Mouse (Mus musculus) kidney, adult 2 months (tissue): ENCODE results near the gene Hspa14. TPM values are rescaled to one million over a fixed set of nuclear protein-coding genes. Genes with fewer than 3 reads are reported as not detected.

ENCODE experiments used
- DNase-seq: peaks from one replicate; pipeline ENCODE4 v3.0.0; 2021
- H3K27ac ChIP-seq: fragments of 200-500 bp; 2 replicates; pipeline ENCODE4 v1.5.1; 2012; ENCODE audit warnings: low read depth, low read length, control low read depth, inconsistent platforms; ENCODE audit not compliant: insufficient read depth
- H3K27me3 ChIP-seq: fragments of 200-500 bp; replicated peaks from 2 replicates; pipeline ENCODE4 v1.6.1; 2012; ENCODE audit warnings: mild to moderate bottlenecking, moderate library complexity, low read length, inconsistent platforms; ENCODE audit not compliant: control insufficient read depth, insufficient read depth
- H3K36me3 ChIP-seq: fragments of 200-500 bp; 2 replicates; pipeline ENCODE4 v1.6.1; 2012; ENCODE audit warnings: mild to moderate bottlenecking, moderate library complexity, low read length, inconsistent platforms; ENCODE audit not compliant: control insufficient read depth, insufficient read depth
- H3K4me1 ChIP-seq: fragments of 200-500 bp; 2 replicates; pipeline ENCODE4 v1.6.1; 2011; ENCODE audit warnings: low read length; ENCODE audit not compliant: control insufficient read depth, insufficient read depth
- H3K4me3 ChIP-seq: fragments of 200-500 bp; 2 replicates; pipeline ENCODE4 v1.5.1; 2011; ENCODE audit warnings: mild to moderate bottlenecking, low read depth, low read length, control low read depth; ENCODE audit not compliant: insufficient read depth
- CTCF ChIP-seq: fragments of 200-500 bp; conservative IDR thresholded peaks from 2 replicates; pipeline ENCODE4 v1.5.1; 2011; ENCODE audit warnings: low read depth, mild to moderate bottlenecking, control low read depth, low read length, moderate library complexity, mixed read lengths; ENCODE audit not compliant: insufficient read depth, insufficient read length
- POLR2A ChIP-seq: fragments of 200-500 bp; IDR thresholded peaks from one replicate; pipeline ENCODE4 v1.6.1; 2011; ENCODE audit warnings: low read depth, low read length, control low read depth
- WGBS: fragments of 180-500 bp; shearing (Covaris S2); methylation state at CpG from one replicate; pipeline ENCODE4 v1.1.7; 2018; 5-methylcytosine and 5-hydroxymethylcytosine counted together
- polyA plus RNA-seq: library from polyadenylated mRNA; depleted of rRNA; stranded (reverse); fragments of >200 nt; gene quantifications from 2 replicates; pipeline ENCODE4 v1.2.3, GENCODE M21; 2012

The Hspa14 gene
- polyA plus RNA-seq, 1 experiment = 21.6 TPM

GRCm38 (mm10) chr2:3474861-3475283 is 37.7 kb downstream of the Hspa14 start, which contains the start of gene Suv39h2:
TSS of gene Suv39h2 (minus strand) at chr2:3475031.
- H3K36me3 ChIP-seq = no peaks in the 10 kb centered on the region
- peaks cover 4% of the 10 kb centered on the region; the same call in 1 of the 2 replicates for H3K4me1 ChIP-seq
- WGBS = under 1% methylated on average over 42 of the region's 42 CpGs
- DNase-seq = peak; percentile 98
- H3K27me3 ChIP-seq = no peaks in the 10 kb centered on the region
- TF ChIP-seq POLR2A = no peak
- no peak for TF ChIP-seq CTCF
- peak within 1 kb of the TSS; percentile 91 for H3K4me3 ChIP-seq
- H3K27ac ChIP-seq = peak within 1 kb of the TSS; percentile 69

- H3K36me3 ChIP-seq = no peaks in the 10 kb centered on the region
- WGBS = under 1% methylated on average over 46 of the region's 46 CpGs
- no peak overlapping the region for H3K27ac ChIP-seq
- TF ChIP-seq CTCF (no peak), POLR2A (no peak)
- H3K27me3 ChIP-seq = no peaks in the 10 kb centered on the region
- DNase-seq = peak; percentile 62
- peaks cover 4% of the 10 kb centered on the region; the same call in 1 of the 2 replicates for H3K4me1 ChIP-seq
- peak overlapping the region; percentile 91 for H3K4me3 ChIP-seq
These were observed 38.2 kb downstream of the Hspa14 start for GRCm38 (mm10) chr2:3474361-3474805.

- 2% methylated on average over 12 of the region's 12 CpGs for WGBS
- Histone ChIP-seq H3K4me3 (peak overlapping the region; percentile 91), H3K36me3 (no peaks in the 10 kb centered on the region), H3K4me1 (peaks cover 4% of the 10 kb centered on the region; the same call in 1 of the 2 replicates), H3K27ac (no peak overlapping the region), H3K27me3 (no peaks in the 10 kb centered on the region)
- TF ChIP-seq CTCF = no peak
- no peak for TF ChIP-seq POLR2A
- DNase-seq = no peak
These were observed 38.7 kb downstream of the Hspa14 start for GRCm38 (mm10) chr2:3473891-3474290.

DNA sequence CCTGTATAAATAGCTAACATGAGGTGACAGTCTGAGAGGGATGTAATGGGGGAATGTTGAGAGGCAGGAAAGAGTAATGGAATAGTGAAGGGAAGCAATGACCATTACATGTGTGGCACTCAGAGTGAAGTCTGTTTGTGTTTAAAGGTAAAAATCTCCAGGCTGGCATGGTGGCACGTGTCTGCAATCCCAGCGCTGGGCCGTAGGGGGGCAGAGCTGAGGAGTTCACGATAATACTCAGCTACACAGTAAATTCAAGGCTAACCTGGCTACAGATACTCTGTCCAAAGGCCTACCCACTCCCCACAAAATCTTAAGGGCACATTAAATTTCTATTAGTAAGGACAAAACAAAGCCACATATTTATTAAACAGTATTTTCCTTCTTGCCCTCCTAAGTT is 56.0 kb downstream of the Hspa14 start:
- no peak overlapping the region for H3K27ac ChIP-seq
- WGBS = 87% methylated on average over 4 of the region's 4 CpGs
- TF ChIP-seq CTCF (no peak), POLR2A (no peak)
- DNase-seq = no peak
- peaks cover 1% of the 10 kb centered on the region for H3K36me3 ChIP-seq
- no peaks in the 10 kb centered on the region for H3K4me1 ChIP-seq
- H3K27me3 ChIP-seq = no peaks in the 10 kb centered on the region
- H3K4me3 ChIP-seq = no peak overlapping the region

DNA sequence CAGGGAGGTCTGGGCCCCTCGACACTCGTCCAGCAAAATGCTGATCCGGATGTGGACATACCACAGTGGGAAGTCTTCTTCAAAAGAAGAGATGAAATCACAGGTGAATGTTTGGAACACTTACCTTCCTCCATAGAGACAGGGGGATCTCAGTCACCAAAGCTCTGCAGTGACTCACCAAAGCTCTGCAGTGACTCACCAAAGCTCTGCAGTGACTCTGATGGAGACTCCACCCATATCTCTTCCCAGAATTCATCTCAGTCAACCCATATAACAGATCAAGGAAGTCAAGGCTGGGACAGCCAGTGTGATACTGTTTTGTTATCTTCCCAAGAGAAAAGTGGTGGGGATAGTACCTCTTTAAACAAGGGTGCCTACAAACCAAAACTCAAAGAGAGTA is 59.5 kb downstream of the Hspa14 start:
- Histone ChIP-seq H3K4me1 (no peaks in the 10 kb centered on the region), H3K27me3 (no peaks in the 10 kb centered on the region), H3K4me3 (no peak overlapping the region), H3K36me3 (peaks cover 1% of the 10 kb centered on the region), H3K27ac (no peak overlapping the region)
- no peak for DNase-seq
- 94% methylated on average over 3 of the region's 3 CpGs for WGBS
- TF ChIP-seq POLR2A (no peak), CTCF (no peak)

DNA sequence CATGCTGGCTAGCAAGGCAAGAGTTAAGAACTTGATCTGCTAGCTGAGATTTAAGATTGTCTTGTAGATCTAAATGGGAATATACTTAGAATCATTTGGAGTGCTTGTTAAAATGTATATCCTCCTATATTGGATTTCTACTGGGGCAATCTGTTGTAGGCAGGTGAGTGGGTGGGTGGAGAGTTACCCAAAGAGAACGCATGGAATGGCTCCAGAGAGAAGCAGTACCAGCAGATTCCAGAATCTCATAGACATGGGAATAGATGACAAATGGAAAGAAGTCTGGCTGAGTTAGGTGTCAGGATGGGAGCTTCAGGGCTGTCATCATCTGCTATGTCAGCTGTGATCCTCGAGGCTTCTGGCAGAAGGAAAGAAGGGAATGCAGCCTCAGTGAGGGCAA is 63.2 kb downstream of the Hspa14 start:
- WGBS = 71% methylated on average over 2 of the region's 2 CpGs
- H3K36me3 ChIP-seq = peaks cover 1% of the 10 kb centered on the region
- H3K27me3 ChIP-seq = no peaks in the 10 kb centered on the region
- H3K4me3 ChIP-seq = no peak overlapping the region
- no peaks in the 10 kb centered on the region for H3K4me1 ChIP-seq
- no peak overlapping the region for H3K27ac ChIP-seq
- no peak for DNase-seq
- TF ChIP-seq POLR2A = no peak

- TF ChIP-seq POLR2A (no peak), CTCF (no peak)
- WGBS = 49% methylated on average over 4 of the region's 4 CpGs
- H3K4me3 ChIP-seq = no peak overlapping the region
- no peak for DNase-seq
- no peaks in the 10 kb centered on the region for H3K4me1 ChIP-seq
- H3K36me3 ChIP-seq = no peaks in the 10 kb centered on the region
- H3K27me3 ChIP-seq = no peaks in the 10 kb centered on the region
- H3K27ac ChIP-seq = no peak overlapping the region
These were observed 66.6 kb downstream of the Hspa14 start for GRCm38 (mm10) chr2:3445984-3446383.
